Mouse (Mus musculus) heart, postnatal 0 days (tissue): ENCODE measurements around the gene Galnt7. TPM values are rescaled to one million over a fixed set of nuclear protein-coding genes. Genes with fewer than 3 reads are reported as not detected.
A peak's percentile ranks its signal among the peaks of the same experiment; 100 is the strongest.

Source experiments
- ATAC-seq: fragments of 200-750 bp; cut with Nextera tagmentation; 2 replicates; pipeline ENCODE4 v1.8.0; 2017; ENCODE audit warnings: low read depth, moderate number of reproducible peaks, moderate library complexity; ENCODE audit not compliant: insufficient read depth
- DNase-seq: peaks from one replicate; pipeline ENCODE4 v3.0.0-alpha.2; 2016; ENCODE audit warnings: low spot score
- H3K27ac ChIP-seq: fragments of 300-500 bp; sonication (generic); 2 replicates; pipeline ENCODE4 v1.5.1; 2014; ENCODE audit warnings: low read depth, mild to moderate bottlenecking
- H3K27me3 ChIP-seq: fragments of 300-500 bp; sonication (generic); 2 replicates; pipeline ENCODE4 v1.6.1; 2014; ENCODE audit warnings: low read length, mixed read lengths; ENCODE audit not compliant: control insufficient read depth, insufficient read depth
- H3K36me3 ChIP-seq: fragments of 300-500 bp; sonication (generic); replicated peaks from 2 replicates; pipeline ENCODE4 v1.6.1; 2014; ENCODE audit warnings: low read length, mixed read lengths; ENCODE audit not compliant: control insufficient read depth, insufficient read depth
- H3K4me1 ChIP-seq: fragments of 300-500 bp; sonication (generic); 2 replicates; pipeline ENCODE4 v1.6.1; 2014; ENCODE audit warnings: antibody characterized with exemption; ENCODE audit not compliant: control insufficient read depth, insufficient read depth
- H3K4me2 ChIP-seq: fragments of 300-500 bp; sonication (generic); 2 replicates; pipeline ENCODE4 v1.6.1; 2014; ENCODE audit warnings: low read depth, mild to moderate bottlenecking, low read length, moderate library complexity
- H3K4me3 ChIP-seq: fragments of 300-500 bp; sonication (generic); 2 replicates; pipeline ENCODE4 v1.5.1; 2014; ENCODE audit warnings: low read depth, low read length
- H3K9ac ChIP-seq: fragments of 300-500 bp; sonication (generic); replicated peaks from 2 replicates; pipeline ENCODE4 v1.6.1; 2014; ENCODE audit warnings: low read depth, low read length, mixed read lengths
- H3K9me3 ChIP-seq: fragments of 300-500 bp; sonication (generic); replicated peaks from 2 replicates; pipeline ENCODE4 v1.6.1; 2016; ENCODE audit warnings: low read length; ENCODE audit not compliant: control insufficient read depth
- CTCF ChIP-seq: IDR thresholded peaks from 2 replicates; pipeline ENCODE4 v1.5.1; 2016; ENCODE audit warnings: antibody characterized with exemption, control low read depth, low read depth
- EP300 ChIP-seq: IDR thresholded peaks from 2 replicates; pipeline ENCODE4 v1.6.1; 2016; ENCODE audit warnings: antibody characterized with exemption, low read depth
- WGBS: fragments of 180-500 bp; shearing (Covaris S2); extraction: QIAGEN DNeasy Blood & Tissue Kit; methylation state at CpG from one replicate; pipeline ENCODE4 v1.1.7; 2014; 5-methylcytosine and 5-hydroxymethylcytosine counted together
- polyA plus RNA-seq: library from polyadenylated mRNA; unstranded; fragments of >200 nt; fragmentation: Nextera tagmentation; extraction: Ambion mirVana; gene quantifications from 2 replicates; pipeline ENCODE4 v1.2.1, GENCODE M21; 2015
- total RNA-seq: library from RNA; depleted of rRNA; stranded (reverse); fragments of >200 nt; gene quantifications from 2 replicates; pipeline ENCODE4 v1.2.3, GENCODE M21; 2014; ENCODE audit warnings: low replicate concordance

Gene Galnt7
- total and polyA plus RNA-seq, 2 experiments from 2014 or later: 3.5 to 7.2 TPM

GRCm38 (mm10) chr8:57503641-57504040 is 149.2 kb downstream of the Galnt7 start:
- Histone ChIP-seq H3K9ac (no peak overlapping the region), H3K4me1 (no peaks in the 10 kb centered on the region), H3K4me3 (no peak overlapping the region), H3K4me2 (no peak overlapping the region), H3K9me3 (no peaks in the 10 kb centered on the region), H3K27me3 (no peaks in the 10 kb centered on the region), H3K36me3 (no peaks in the 10 kb centered on the region), H3K27ac (no peak overlapping the region; the same call in 1 of the 2 replicates)
- no peak for ATAC-seq
- TF ChIP-seq EP300: no peak
- TF ChIP-seq CTCF: peak; percentile 83
- no peak for DNase-seq
- 46% methylated on average over 5 of the region's 5 CpGs for WGBS

GRCm38 (mm10) chr8:57498847-57499511 is 153.9 kb downstream of the Galnt7 start:
- no peak for TF ChIP-seq CTCF
- TF ChIP-seq EP300: no peak
- H3K9me3 ChIP-seq: no peaks in the 10 kb centered on the region
- H3K27me3 ChIP-seq: no peaks in the 10 kb centered on the region
- DNase-seq: no peak
- peak overlapping the region; percentile 16 for H3K27ac ChIP-seq
- H3K4me3 ChIP-seq: peak overlapping the region; percentile 36
- H3K4me1 ChIP-seq: no peaks in the 10 kb centered on the region
- peak overlapping the region; percentile 57 for H3K4me2 ChIP-seq
- H3K36me3 ChIP-seq: peaks cover 4% of the 10 kb centered on the region; the same call in 1 of the 2 replicates
- ATAC-seq: no peak; the same call in 1 of the 2 replicates
- no peak overlapping the region; the same call in 1 of the 2 replicates for H3K9ac ChIP-seq
- 35% methylated on average over 17 of the region's 17 CpGs for WGBS

GRCm38 (mm10) chr8:57498494-57498846 is 154.4 kb downstream of the Galnt7 start:
- Histone ChIP-seq H3K36me3 (peaks cover 4% of the 10 kb centered on the region; the same call in 1 of the 2 replicates), H3K9me3 (no peaks in the 10 kb centered on the region), H3K27ac (0 out of 2 replicates have a peak overlapping the region, but pooled peaks have one; percentile 16), H3K4me1 (no peaks in the 10 kb centered on the region), H3K4me2 (peak overlapping the region; percentile 57), H3K4me3 (peak overlapping the region; percentile 36), H3K9ac (peak overlapping the region; percentile 37; the same call in 1 of the 2 replicates), H3K27me3 (no peaks in the 10 kb centered on the region)
- 44% methylated on average over 8 of the region's 8 CpGs for WGBS
- DNase-seq (no peak), ATAC-seq (no peak)
- no peak for TF ChIP-seq CTCF
- TF ChIP-seq EP300: no peak

GRCm38 (mm10) chr8:57491873-57492272 is 161.0 kb downstream of the Galnt7 start:
- no peak for ATAC-seq
- Histone ChIP-seq H3K9me3 (no peaks in the 10 kb centered on the region), H3K27me3 (no peaks in the 10 kb centered on the region), H3K36me3 (peaks cover 4% of the 10 kb centered on the region; the same call in 1 of the 2 replicates), H3K9ac (no peak overlapping the region), H3K27ac (no peak overlapping the region), H3K4me1 (0 out of 2 replicates have a peak, but pooled peaks cover 4% of the 10 kb centered on the region), H3K4me3 (no peak overlapping the region), H3K4me2 (no peak overlapping the region)
- no peak for DNase-seq
- 93% methylated on average over 4 of the region's 4 CpGs for WGBS
- TF ChIP-seq EP300: no peak
- no peak for TF ChIP-seq CTCF

GRCm38 (mm10) chr8:57489896-57490295 is 162.9 kb downstream of the Galnt7 start:
- Histone ChIP-seq H3K9ac (no peak overlapping the region), H3K4me3 (no peak overlapping the region), H3K36me3 (peaks cover 2% of the 10 kb centered on the region; the same call in 1 of the 2 replicates), H3K4me2 (no peak overlapping the region), H3K27ac (no peak overlapping the region), H3K4me1 (0 out of 2 replicates have a peak, but pooled peaks cover 9% of the 10 kb centered on the region), H3K27me3 (no peaks in the 10 kb centered on the region), H3K9me3 (no peaks in the 10 kb centered on the region)
- ATAC-seq: no peak
- DNase-seq: no peak
- no peak for TF ChIP-seq CTCF
- no peak for TF ChIP-seq EP300
